Mouse (Mus musculus) small intestine, adult 2 months (tissue): ENCODE results near the gene Csf1. TPM values are rescaled to one million over a fixed set of nuclear protein-coding genes. Genes with fewer than 3 reads are reported as not detected.

Source experiments
- H3K27ac ChIP-seq: fragments of 200-500 bp; 2 replicates; pipeline ENCODE4 v1.5.1; 2012; ENCODE audit warnings: low read depth, low read length, control low read depth, inconsistent platforms; ENCODE audit not compliant: insufficient read depth
- H3K27me3 ChIP-seq: fragments of 200-500 bp; 2 replicates; pipeline ENCODE4 v1.6.1; 2012; ENCODE audit warnings: mild to moderate bottlenecking, moderate library complexity, low read length, inconsistent platforms; ENCODE audit not compliant: control insufficient read depth, insufficient read depth
- H3K36me3 ChIP-seq: fragments of 200-500 bp; 2 replicates; pipeline ENCODE4 v1.6.1; 2012; ENCODE audit warnings: mild to moderate bottlenecking, low read length, control low read depth, inconsistent platforms; ENCODE audit not compliant: control insufficient read depth, insufficient read depth
- H3K4me1 ChIP-seq: fragments of 200-500 bp; 2 replicates; pipeline ENCODE4 v1.6.1; 2012; ENCODE audit warnings: low read length, inconsistent platforms, mixed read lengths; ENCODE audit not compliant: control insufficient read depth, insufficient read depth, insufficient read length
- H3K4me3 ChIP-seq: fragments of 200-500 bp; 2 replicates; pipeline ENCODE4 v1.5.1; 2012; ENCODE audit warnings: low read depth, mild to moderate bottlenecking, control low read depth, inconsistent platforms, low read length, moderate library complexity
- CTCF ChIP-seq: fragments of 200-500 bp; IDR thresholded peaks from 2 replicates; pipeline ENCODE4 v1.5.1; 2012; ENCODE audit warnings: low read depth, mild to moderate bottlenecking, control low read depth, inconsistent platforms, low read length, moderate library complexity, mixed read lengths; ENCODE audit not compliant: insufficient replicate concordance, insufficient read length; ENCODE audit errors: extremely low read depth
- POLR2A ChIP-seq: fragments of 200-500 bp; IDR thresholded peaks from 2 replicates; pipeline ENCODE4 v1.6.1; 2012; ENCODE audit warnings: low read depth, mild to moderate bottlenecking, control low read depth, inconsistent platforms, low read length, moderate library complexity
- WGBS: fragments of 180-500 bp; shearing (Covaris S2); methylation state at CpG from one replicate; pipeline ENCODE4 v1.1.7; 2018; 5-methylcytosine and 5-hydroxymethylcytosine counted together
- polyA plus RNA-seq: library from polyadenylated mRNA; depleted of rRNA; stranded (reverse); fragments of >200 nt; gene quantifications from 2 replicates; pipeline ENCODE4 v1.2.3, GENCODE M21; 2012

Csf1 gene
- polyA plus RNA-seq, 1 experiment = 9.7 TPM

DNA sequence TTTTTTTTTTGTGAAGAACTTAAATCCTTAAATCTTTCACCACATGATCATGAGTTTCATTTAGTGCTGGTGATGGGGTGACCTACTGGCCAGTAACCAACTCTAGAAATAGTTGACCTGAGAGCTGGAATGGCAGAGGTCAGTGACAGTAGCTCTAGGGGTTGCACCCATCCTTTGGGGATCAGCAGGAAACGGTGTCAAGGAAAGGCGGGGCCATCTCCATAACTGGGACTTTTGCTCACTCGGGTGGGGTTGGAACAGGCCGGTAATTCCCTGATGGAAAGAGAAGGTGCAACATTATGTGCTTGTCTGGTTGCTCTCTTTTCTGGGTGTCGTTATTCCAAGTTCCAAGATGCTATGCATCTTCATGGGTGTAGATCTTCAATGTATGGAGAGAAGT lies 38.7 kb upstream of the Csf1 start:
- H3K36me3 ChIP-seq = no peaks in the 10 kb centered on the region
- 54% methylated on average over 5 of the region's 5 CpGs for WGBS
- no peaks in the 10 kb centered on the region for H3K27me3 ChIP-seq
- no peak overlapping the region for H3K27ac ChIP-seq
- TF ChIP-seq POLR2A (no peak), CTCF (no peak)
- H3K4me3 ChIP-seq = no peak overlapping the region
- peaks cover 4% of the 10 kb centered on the region; the same call in 1 of the 2 replicates for H3K4me1 ChIP-seq

DNA sequence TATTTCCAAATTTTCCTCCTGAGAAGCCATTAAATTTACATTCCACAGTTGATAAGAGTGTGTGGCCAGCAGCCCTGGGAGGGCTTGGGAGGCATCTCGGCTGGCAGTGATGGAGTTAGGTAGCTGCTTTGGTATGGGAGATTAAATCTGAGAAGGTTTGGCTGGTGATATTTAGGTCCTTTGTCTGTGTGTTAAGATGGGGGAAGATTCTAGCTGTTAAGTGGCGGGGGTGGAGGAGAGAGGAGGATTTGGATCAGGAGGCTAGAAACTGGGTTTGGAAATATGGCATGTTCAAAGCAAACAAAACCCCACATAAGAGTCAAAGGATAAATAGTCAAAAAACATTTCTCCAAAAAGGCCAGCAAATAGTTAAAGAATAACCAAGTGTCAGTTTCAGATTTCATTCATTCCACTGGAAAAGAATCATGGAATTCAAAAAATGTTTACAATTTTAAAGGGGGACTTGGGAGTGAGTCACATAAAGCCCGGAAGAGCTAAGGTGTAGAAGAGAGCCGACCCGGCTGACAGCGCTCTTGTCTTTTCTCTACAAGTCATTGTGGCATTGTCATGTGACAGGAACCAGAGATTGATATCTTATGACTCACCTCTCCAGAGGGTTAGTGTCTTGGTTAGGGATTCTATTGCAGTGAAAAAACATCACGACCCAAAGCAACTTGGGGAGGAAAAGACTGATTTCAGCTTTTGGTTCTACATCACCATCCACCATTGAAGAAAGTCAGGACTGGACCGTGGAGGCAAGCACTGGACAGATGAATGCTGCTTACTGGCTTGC lies 36.1 kb upstream of the Csf1 start:
- Histone ChIP-seq H3K27ac (no peak overlapping the region), H3K4me3 (no peak overlapping the region), H3K4me1 (peaks cover 9% of the 10 kb centered on the region), H3K27me3 (no peaks in the 10 kb centered on the region), H3K36me3 (no peaks in the 10 kb centered on the region)
- 63% methylated on average over 8 of the region's 8 CpGs for WGBS
- no peak for TF ChIP-seq CTCF
- TF ChIP-seq POLR2A = no peak

DNA sequence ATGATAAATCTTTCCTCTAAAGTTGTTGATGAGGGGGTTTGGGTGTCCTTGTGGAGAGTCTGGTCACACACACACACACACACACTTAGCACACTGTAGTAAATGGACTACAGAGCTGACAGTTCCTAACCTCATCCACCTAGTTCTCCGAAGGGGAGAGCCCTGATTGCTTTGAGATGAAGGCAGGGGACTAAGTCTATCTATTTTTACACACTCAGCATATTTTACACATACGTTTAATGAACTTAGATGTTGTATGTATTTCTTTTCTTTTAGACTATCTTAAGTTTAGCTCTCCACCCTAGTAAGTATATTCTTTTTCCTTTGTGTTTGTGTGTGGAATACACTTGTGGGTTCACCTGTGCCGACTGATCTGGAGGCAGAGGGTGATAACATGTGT lies 34.6 kb upstream of the Csf1 start:
- H3K36me3 ChIP-seq = no peaks in the 10 kb centered on the region
- peaks cover 13% of the 10 kb centered on the region for H3K4me1 ChIP-seq
- TF ChIP-seq POLR2A (no peak), CTCF (no peak)
- no peak overlapping the region for H3K4me3 ChIP-seq
- 93% methylated on average over 3 of the region's 3 CpGs for WGBS
- no peak overlapping the region for H3K27ac ChIP-seq
- no peaks in the 10 kb centered on the region for H3K27me3 ChIP-seq

DNA sequence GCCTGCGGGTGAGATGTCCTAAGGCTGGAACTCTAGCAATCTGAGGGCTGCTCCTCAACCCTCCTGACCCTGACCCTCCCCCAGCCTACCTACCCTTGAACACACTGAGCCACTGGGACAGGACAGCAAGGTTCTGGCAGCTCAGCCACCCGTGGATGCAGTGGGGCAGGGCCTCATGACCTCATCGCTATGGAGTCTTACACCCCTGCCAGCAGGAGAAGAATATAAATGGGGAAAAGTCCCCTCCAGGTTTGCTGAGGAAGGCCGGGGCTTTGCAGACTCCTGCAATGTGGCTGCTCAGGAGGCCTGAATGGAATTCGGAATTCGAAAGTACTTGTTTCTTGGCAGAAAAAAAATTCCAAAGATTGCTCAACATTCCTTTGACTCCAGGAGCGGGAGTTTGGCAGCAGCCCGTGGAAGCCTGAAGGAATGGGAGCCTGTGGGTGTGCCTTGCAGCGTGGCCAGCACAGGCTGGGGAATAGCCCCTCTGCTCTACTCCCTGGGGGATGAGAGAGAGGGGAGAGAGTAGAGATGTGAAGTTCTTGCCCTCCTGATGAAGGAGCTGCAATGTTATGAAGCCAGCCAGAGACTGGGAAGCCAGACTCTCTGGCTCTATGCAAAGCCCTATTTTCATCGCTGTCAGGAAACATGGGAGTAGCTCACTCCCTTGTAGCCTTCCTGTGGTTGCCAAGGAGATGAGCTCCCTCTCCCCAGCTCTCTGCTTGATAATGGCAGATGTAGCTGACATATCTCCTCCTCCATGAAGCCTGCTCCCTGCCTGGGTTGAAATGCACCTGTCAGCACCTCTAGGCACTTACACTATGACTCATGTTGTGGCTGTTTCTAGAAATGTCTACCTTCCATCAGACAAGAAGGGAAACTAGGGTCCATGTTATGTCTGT lies 33.3 kb upstream of the Csf1 start:
- H3K27ac ChIP-seq = peak overlapping the region; percentile 26; the same call in 1 of the 2 replicates
- H3K4me1 ChIP-seq = peaks cover 17% of the 10 kb centered on the region
- H3K4me3 ChIP-seq = no peak overlapping the region
- H3K27me3 ChIP-seq = no peaks in the 10 kb centered on the region
- WGBS = 27% methylated on average over 10 of the region's 10 CpGs
- TF ChIP-seq POLR2A (no peak), CTCF (no peak)
- no peaks in the 10 kb centered on the region for H3K36me3 ChIP-seq

DNA sequence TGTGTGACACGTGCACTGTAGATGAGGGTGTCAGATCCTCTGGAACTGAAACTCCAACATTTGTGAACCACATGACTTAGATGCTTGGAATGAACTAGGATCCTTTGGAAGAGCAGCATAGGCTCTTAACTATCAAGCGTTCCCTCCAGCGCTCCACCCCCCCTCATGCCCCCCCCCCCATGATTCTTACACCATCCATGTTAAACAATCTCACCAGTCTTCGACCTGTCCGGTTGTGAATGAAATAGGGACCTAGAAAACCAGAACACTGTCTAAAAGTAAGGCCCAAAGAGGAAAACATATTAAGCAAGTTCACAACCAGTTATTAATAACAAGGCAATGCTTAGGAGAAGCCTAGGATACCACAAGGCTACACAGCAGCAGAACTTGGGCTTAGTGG lies 32.5 kb upstream of the Csf1 start:
- Histone ChIP-seq H3K4me3 (no peak overlapping the region), H3K4me1 (peaks cover 20% of the 10 kb centered on the region), H3K36me3 (no peaks in the 10 kb centered on the region), H3K27me3 (no peaks in the 10 kb centered on the region), H3K27ac (peak overlapping the region; percentile 26; the same call in 1 of the 2 replicates)
- 83% methylated on average over 5 of the region's 5 CpGs for WGBS
- TF ChIP-seq POLR2A (no peak), CTCF (no peak)

DNA sequence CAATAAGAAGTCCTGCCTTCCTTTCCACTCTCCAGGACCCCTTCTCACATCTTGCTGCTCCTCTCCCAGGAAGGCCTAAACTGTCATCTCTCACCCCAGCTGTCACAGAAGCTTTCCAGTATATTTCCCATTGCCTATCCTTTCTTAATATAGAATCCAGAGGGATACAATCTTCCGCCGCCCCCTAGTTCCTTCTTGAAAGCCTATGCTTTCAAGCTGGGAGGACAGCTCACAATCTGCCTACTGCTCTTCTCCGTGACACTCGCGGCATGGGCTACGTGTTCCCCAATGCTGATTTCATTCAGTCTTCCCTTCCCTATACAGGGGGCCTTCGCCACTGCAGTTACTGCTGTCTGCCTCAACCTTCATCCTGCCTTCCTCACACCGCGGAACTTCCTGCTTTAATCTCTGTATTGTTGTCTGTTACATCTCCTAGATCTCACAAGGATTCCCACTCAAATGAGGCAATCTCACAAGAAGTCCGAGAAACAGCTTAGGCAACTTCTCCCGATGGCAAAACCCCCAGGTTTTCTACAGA lies 30.6 kb upstream of the Csf1 start:
- H3K4me1 ChIP-seq = peaks cover 22% of the 10 kb centered on the region
- 0 out of 2 replicates have a peak overlapping the region, but pooled peaks have one; percentile 61 for H3K27ac ChIP-seq
- WGBS = 84% methylated on average over 11 of the region's 11 CpGs
- no peaks in the 10 kb centered on the region for H3K27me3 ChIP-seq
- TF ChIP-seq CTCF = no peak
- no peak for TF ChIP-seq POLR2A
- no peak overlapping the region for H3K4me3 ChIP-seq
- H3K36me3 ChIP-seq = no peaks in the 10 kb centered on the region

DNA sequence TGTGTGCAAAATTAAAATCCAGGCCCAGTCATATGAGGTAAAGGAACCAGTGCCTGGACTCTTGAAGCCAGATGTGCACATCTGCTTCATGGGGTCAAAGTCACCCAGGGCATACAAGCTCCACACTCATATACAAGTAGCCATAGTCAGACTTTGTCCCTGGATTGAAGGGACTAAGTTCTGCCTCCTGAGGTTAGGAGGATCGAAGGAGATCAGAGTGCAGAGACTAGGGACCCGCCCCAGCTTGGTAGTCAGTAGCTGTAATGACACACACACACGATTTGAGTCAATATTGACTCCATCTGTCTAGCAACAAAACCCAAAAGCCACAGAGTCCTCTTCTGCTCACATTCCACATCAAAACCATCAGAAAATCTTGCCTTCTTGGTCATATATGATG lies 30.0 kb upstream of the Csf1 start:
- H3K4me3 ChIP-seq = no peak overlapping the region
- no peaks in the 10 kb centered on the region for H3K27me3 ChIP-seq
- H3K36me3 ChIP-seq = no peaks in the 10 kb centered on the region
- peaks cover 22% of the 10 kb centered on the region for H3K4me1 ChIP-seq
- WGBS = 32% methylated on average over 3 of the region's 3 CpGs
- TF ChIP-seq CTCF (no peak), POLR2A (no peak)
- peak overlapping the region; percentile 61; the same call in 1 of the 2 replicates for H3K27ac ChIP-seq
